Mouse (Mus musculus) limb, embryonic 12.5 days (tissue): ENCODE results near the gene Pla2g5. TPM values are rescaled to one million over a fixed set of nuclear protein-coding genes. Genes with fewer than 3 reads are reported as not detected.

Source experiments
- polyA plus RNA-seq: library from polyadenylated mRNA; unstranded; fragments of >200 nt; fragmentation: Nextera tagmentation; extraction: Ambion mirVana; gene quantifications from 2 replicates; pipeline ENCODE4 v1.2.1, GENCODE M21; 2016

Gene Pla2g5
- polyA plus RNA-seq, 1 experiment from 2014 or later: not detected

Other genes starting within 250 kb of the Pla2g5 start
- gene Vwa5b1, start 227.6 kb downstream of the Pla2g5 start, polyA plus RNA-seq: 0.15 TPM in 1 of 2 replicates, not detected in the other
- gene Pla2g2c, start 138.7 kb downstream of the Pla2g5 start, polyA plus RNA-seq: 0.38 and 0.92 TPM in 2 replicates
- 1.0 TPM in 2 replicates for gene Ubxn10, start 126.3 kb downstream of the Pla2g5 start, polyA plus RNA-seq
- 0.24 and 0.33 TPM in 2 replicates for gene Pla2g2f, start 105.9 kb downstream of the Pla2g5 start, polyA plus RNA-seq
- not detected in 2 replicates for gene Pla2g2d, start 87.7 kb downstream of the Pla2g5 start, polyA plus RNA-seq
- not detected in 2 replicates for gene Gm13030, start 10.5 kb upstream of the Pla2g5 start, polyA plus RNA-seq
- gene Pla2g2e, start 14.5 kb upstream of the Pla2g5 start, polyA plus RNA-seq: not detected in 2 replicates
- 3.2 and 4.4 TPM in 2 replicates for gene Otud3, start 50.5 kb upstream of the Pla2g5 start, polyA plus RNA-seq
- not detected in 2 replicates for gene Rnf186, start 103.6 kb upstream of the Pla2g5 start, polyA plus RNA-seq
- gene Tmco4, start 109.4 kb upstream of the Pla2g5 start, polyA plus RNA-seq: 2.0 and 2.7 TPM in 2 replicates
- 0.50 and 0.60 TPM in 2 replicates for gene Htr6, start 212.1 kb upstream of the Pla2g5 start, polyA plus RNA-seq
- gene Nbl1, start 229.5 kb upstream of the Pla2g5 start, polyA plus RNA-seq: 141 and 152 TPM in 2 replicates